Mouse (Mus musculus) liver, adult 2 months (tissue): Measurements from ENCODE around the gene Trappc13.

Source experiments
- CTCF ChIP-seq: fragments of 200-500 bp; IDR thresholded peaks from 2 replicates; pipeline ENCODE4 v1.5.1; 2011; ENCODE audit warnings: low read depth, low read length, control low read depth
- POLR2A ChIP-seq: fragments of 200-500 bp; IDR thresholded peaks from 2 replicates; pipeline ENCODE4 v1.6.1; 2011; ENCODE audit warnings: low read length, control low read depth; ENCODE audit not compliant: insufficient read depth; ENCODE audit errors: extremely low read depth

GRCm38 (mm10) chr13:104123662-104124381 lies 54.4 kb downstream of the Trappc13 start:
- TF ChIP-seq CTCF (no peak), POLR2A (no peak)
